8 mouse cellular contexts compared by ENCODE assay signal in the genomic region with DNA sequence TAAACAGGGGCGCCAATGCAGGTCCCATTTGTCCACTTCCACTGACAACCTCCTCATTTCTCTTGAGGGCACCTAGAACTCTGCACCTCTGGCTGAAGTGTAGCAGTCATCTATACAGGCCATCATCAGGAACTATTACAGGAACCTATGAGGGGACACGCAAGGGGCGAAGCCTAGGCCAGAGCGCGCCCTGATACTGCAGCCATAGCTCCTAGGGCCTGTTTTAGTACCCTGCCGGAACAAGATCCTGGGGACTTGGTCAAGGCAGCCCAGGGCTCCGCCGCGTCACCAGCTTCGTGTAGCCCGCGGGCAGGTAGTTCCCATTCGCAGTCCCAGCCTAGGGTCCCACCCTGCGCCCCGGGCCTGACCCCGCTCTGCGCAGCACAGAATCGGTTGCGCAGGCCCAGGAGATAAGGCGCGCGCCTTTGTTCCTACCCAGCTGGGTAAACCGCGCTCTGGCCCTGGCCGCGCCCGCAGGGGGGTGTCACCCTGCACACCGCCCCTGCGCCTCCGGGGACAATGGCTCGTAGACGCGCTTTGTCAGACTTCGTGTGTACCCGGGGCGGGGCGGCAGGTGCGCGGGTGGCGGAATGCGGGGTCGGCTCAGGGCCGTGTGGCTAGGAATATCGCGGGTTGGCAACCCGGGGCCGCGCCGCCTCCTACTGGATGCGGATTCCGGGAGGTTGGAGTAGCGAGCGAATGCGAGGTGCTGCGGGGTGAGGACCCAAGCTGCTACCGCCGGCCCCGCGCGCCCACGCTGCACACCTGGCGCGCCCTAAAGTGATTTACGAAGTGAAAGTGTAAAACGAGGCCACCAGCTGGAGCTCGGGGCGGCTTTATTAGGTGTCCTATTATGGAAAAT. TPM values are rescaled to one million over a fixed set of nuclear protein-coding genes. Genes with fewer than 3 reads are reported as not detected.
DNase-seq lines count a peak whose midpoint lies in the region; ATAC-seq and TF ChIP-seq lines count a peak whose summit lies in the region.

No protein-coding gene starts in this region.

- no peak overlapping the region for H3K27ac ChIP-seq in kidney, adult 2 months (ENCODE audit: insufficient read depth, low read depth, low read length)
- H3K27ac ChIP-seq in hindbrain, postnatal 0 days: no peak overlapping the region
- no peak overlapping the region for H3K27ac ChIP-seq in midbrain, embryonic 14.5 days (replicated peaks; ENCODE audit: low read depth, low read length)

- H3K9ac ChIP-seq in hindbrain, postnatal 0 days (replicated peaks; ENCODE audit: low read length): no peak overlapping the region
- H3K9ac ChIP-seq in midbrain, embryonic 14.5 days (replicated peaks; ENCODE audit: low read length): no peak overlapping the region

- TF ChIP-seq POLR2A in kidney, adult 2 months (IDR thresholded peaks at IDR 0.05; ENCODE audit: low read depth, low read length): no peak

- peaks cover 7% of the 10 kb centered on the region for H3K27me3 ChIP-seq in kidney, adult 2 months (replicated peaks; ENCODE audit: control insufficient read depth, insufficient read depth, low read length)
- peaks cover 63% of the 10 kb centered on the region for H3K27me3 ChIP-seq in hindbrain, postnatal 0 days (ENCODE audit: insufficient read depth, low read length)
- H3K27me3 ChIP-seq in midbrain, embryonic 14.5 days (ENCODE audit: control insufficient read depth, insufficient read depth, low read length): peaks cover 65% of the 10 kb centered on the region

- no peaks in the 10 kb centered on the region for H3K4me1 ChIP-seq in kidney, adult 2 months (ENCODE audit: control insufficient read depth, insufficient read depth, low read length)
- H3K4me1 ChIP-seq in hindbrain, postnatal 0 days (ENCODE audit: insufficient read depth, low read length): no peaks in the 10 kb centered on the region
- H3K4me1 ChIP-seq in midbrain, embryonic 14.5 days (ENCODE audit: control insufficient read depth, insufficient read depth, low read length): peaks cover 7% of the 10 kb centered on the region; the same call in 1 of the 2 replicates

- H3K4me2 ChIP-seq in hindbrain, postnatal 0 days (ENCODE audit: low read depth, low read length): peak overlapping the region; percentile 51
- H3K4me2 ChIP-seq in midbrain, embryonic 14.5 days (ENCODE audit: low read length): peak overlapping the region; percentile 49

- peak overlapping the region; percentile 35; the same call in 1 of the 2 replicates for H3K4me3 ChIP-seq in kidney, adult 2 months (ENCODE audit: insufficient read depth, low read depth, low read length)
- H3K4me3 ChIP-seq in hindbrain, postnatal 0 days (ENCODE audit: low read length): peak overlapping the region; percentile 25
- H3K4me3 ChIP-seq in midbrain, embryonic 14.5 days (replicated peaks; ENCODE audit: low read depth, low read length): peak overlapping the region; percentile 25

- ATAC-seq in common myeloid progenitor, adult 5-6 weeks (replicated peaks; ENCODE audit: low read depth, poor library complexity, severe bottlenecking): peak; percentile 84
- no peak for ATAC-seq in hindbrain, postnatal 0 days
- ATAC-seq in midbrain, embryonic 14.5 days (ENCODE audit: low FRiP score, low TSS enrichment): 0 out of 2 replicates have a peak, but pooled peaks have one; percentile 27
- no peak for ATAC-seq in erythroid progenitor cell, adult 5-6 weeks (replicated peaks; ENCODE audit: low FRiP score, poor library complexity, severe bottlenecking)

- no peak for DNase-seq in kidney, adult 2 months
- no peak for DNase-seq in kidney, postnatal 36 days
- no peak for DNase-seq in hindbrain, postnatal 0 days (ENCODE audit: low spot score)
- DNase-seq in midbrain, embryonic 14.5 days: no peak
- DNase-seq in urinary bladder, postnatal 25 days (ENCODE audit: low spot score): no peak
- no peak for DNase-seq in cerebellum, postnatal 14 days

- H3K9me3 ChIP-seq in hindbrain, postnatal 0 days (ENCODE audit: low read length): no peaks in the 10 kb centered on the region
- H3K9me3 ChIP-seq in midbrain, embryonic 14.5 days (ENCODE audit: control insufficient read depth, low read length): no peaks in the 10 kb centered on the region

- no peaks in the 10 kb centered on the region for H3K36me3 ChIP-seq in kidney, adult 2 months (ENCODE audit: control insufficient read depth, insufficient read depth, low read length)
- H3K36me3 ChIP-seq in hindbrain, postnatal 0 days (ENCODE audit: insufficient read depth, low read length): no peaks in the 10 kb centered on the region
- H3K36me3 ChIP-seq in midbrain, embryonic 14.5 days (ENCODE audit: control insufficient read depth, insufficient read depth, low read length): no peaks in the 10 kb centered on the region

- WGBS in kidney, adult 2 months: 6% methylated on average over 67 of the region's 67 CpGs
- 3% methylated on average over 67 of the region's 67 CpGs for WGBS in hindbrain, postnatal 0 days
- WGBS in midbrain, embryonic 14.5 days: 2% methylated on average over 67 of the region's 67 CpGs

- no peak for TF ChIP-seq CTCF in kidney, adult 2 months (conservative IDR thresholded peaks at IDR 0.05; ENCODE audit: insufficient read depth, insufficient read length, low read depth, low read length)
- no peak for TF ChIP-seq CTCF in hindbrain, postnatal 0 days (IDR thresholded peaks at IDR 0.05; ENCODE audit: low read depth)

RNA-seq across cellular contexts. Expression of gene Mnx1, which starts 10.6 kb away (rescaled TPM):
- polyA plus RNA-seq in kidney, adult 2 months (2012; rRNA removed): not detected in 2 replicates
- not detected in 2 replicates for total RNA-seq in common myeloid progenitor, adult 5-6 weeks (2017)
- 0.16 TPM in 1 of 2 replicates, not detected in the other for total RNA-seq in hindbrain, postnatal 0 days (2014; rRNA removed)
- polyA plus RNA-seq in hindbrain, postnatal 0 days (2015; fragmentation: Nextera tagmentation; extraction: Ambion mirVana): 0.09 TPM in 1 of 2 replicates, not detected in the other
- polyA plus RNA-seq in midbrain, embryonic 14.5 days (2014; fragmentation: Nextera tagmentation; extraction: Ambion mirVana): not detected in 2 replicates
- total RNA-seq in erythroid progenitor cell, adult 5-6 weeks (2015; ENCODE audit: low replicate concordance): not detected in 2 replicates
- not detected in 2 replicates for total RNA-seq in erythroid progenitor cell, adult 5-6 weeks (2017; ENCODE audit: low replicate concordance)

RNA-seq across cellular contexts. Expression of gene Nom1, which starts 33.3 kb away (rescaled TPM):
- polyA plus RNA-seq in kidney, adult 2 months (2012; rRNA removed): 4.8 and 6.8 TPM in 2 replicates
- 16.8 and 30.7 TPM in 2 replicates for total RNA-seq in common myeloid progenitor, adult 5-6 weeks (2017)
- 7.4 and 24.3 TPM in 2 replicates for total RNA-seq in hindbrain, postnatal 0 days (2014; rRNA removed)
- polyA plus RNA-seq in hindbrain, postnatal 0 days (2015; fragmentation: Nextera tagmentation; extraction: Ambion mirVana): 14.0 and 16.5 TPM in 2 replicates
- 8.8 and 14.8 TPM in 2 replicates for polyA plus RNA-seq in midbrain, embryonic 14.5 days (2014; fragmentation: Nextera tagmentation; extraction: Ambion mirVana)
- total RNA-seq in erythroid progenitor cell, adult 5-6 weeks (2015; ENCODE audit: low replicate concordance): 1.4 and 3.8 TPM in 2 replicates
- 2.2 and 4.9 TPM in 2 replicates for total RNA-seq in erythroid progenitor cell, adult 5-6 weeks (2017; ENCODE audit: low replicate concordance)

Comparison
In these comparisons a context has a peak if more than half of its experiments do, and no peak if none do; other contexts are left out.
1. ATAC-seq: peak in common myeloid progenitor, adult 5-6 weeks (single experiment) and midbrain, embryonic 14.5 days (single experiment); none in hindbrain, postnatal 0 days (single experiment) and erythroid progenitor cell, adult 5-6 weeks (single experiment).
2. Peak in every context shown above with its lines, with median percentiles within 50 percentile points of each other: H3K4me3 ChIP-seq.